Mouse (Mus musculus) adrenal gland, postnatal 14 days (tissue): Measurements from ENCODE around the gene Tshr. TPM values are rescaled to one million over a fixed set of nuclear protein-coding genes. Genes with fewer than 3 reads are reported as not detected.
A peak's percentile ranks its signal among the peaks of the same experiment; 100 is the strongest.
"Not testable (repeated sequence)": the region's sequence is repeated elsewhere in the genome, so short reads cannot be mapped to it uniquely, and the experiment has no call there.

ENCODE experiments used
- DNase-seq: peaks from one replicate; pipeline ENCODE4 v3.0.0; 2021; ENCODE audit warnings: mixed read lengths
- long read RNA-seq, 2 experiments: library from polyadenylated mRNA; stranded (forward); transcript quantifications; one replicate each; pipeline ENCODE4 v2.0.0; 2021
- total RNA-seq: library from RNA; stranded (reverse); gene quantifications from 2 replicates; pipeline ENCODE4 v1.2.3, GENCODE M21; 2021

Gene Tshr
- 1.7 and 2.3 TPM in 2 replicates for total RNA-seq
- long read RNA-seq, experiment 1, partial matches to known transcripts, result 0 of 1 reads
- long read RNA-seq, experiment 1, other reads (novel, unspliced or antisense), result 1 of 1 reads
- long read RNA-seq, experiment 2, partial matches to known transcripts, result 0 of 1 reads
- long read RNA-seq, experiment 2, other reads (novel, unspliced or antisense), result 1 of 1 reads

- peak; percentile 95 for DNase-seq
Observed at GRCm38 (mm10) chr12:91384281-91385017, at the start of gene Tshr, which contains the start of gene Cep128. Tshr (plus strand) TSS chr12:91384563. Cep128 (minus strand) TSS chr12:91384409.

GRCm38 (mm10) chr12:91338656-91339055 is 45.7 kb upstream of the Tshr start:
- not testable (repeated sequence) for DNase-seq

DNA sequence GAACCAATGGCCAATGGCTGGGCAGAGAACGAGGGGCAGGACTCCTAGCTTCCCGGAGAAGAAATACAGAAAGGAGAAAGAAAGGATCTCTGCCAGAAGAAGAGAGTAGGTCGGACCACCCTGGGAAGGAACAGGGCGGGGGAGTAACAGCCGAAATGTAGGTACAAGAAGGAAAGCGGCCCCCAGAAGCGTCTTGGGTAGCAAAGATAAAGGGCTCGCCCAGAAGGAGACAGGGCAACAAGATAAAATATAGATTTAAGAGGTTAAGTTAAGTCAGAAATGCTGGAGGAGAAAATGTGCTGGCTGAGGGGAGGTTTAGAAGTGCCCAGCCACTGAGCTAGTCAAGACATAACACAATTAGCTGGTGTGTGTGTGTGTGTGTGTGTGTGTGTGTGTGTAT is 30.6 kb upstream of the Tshr start:
- no peak for DNase-seq

- DNase-seq, result no peak
Observed at GRCm38 (mm10) chr12:91369173-91369572, 15.2 kb upstream of the Tshr start.

DNA sequence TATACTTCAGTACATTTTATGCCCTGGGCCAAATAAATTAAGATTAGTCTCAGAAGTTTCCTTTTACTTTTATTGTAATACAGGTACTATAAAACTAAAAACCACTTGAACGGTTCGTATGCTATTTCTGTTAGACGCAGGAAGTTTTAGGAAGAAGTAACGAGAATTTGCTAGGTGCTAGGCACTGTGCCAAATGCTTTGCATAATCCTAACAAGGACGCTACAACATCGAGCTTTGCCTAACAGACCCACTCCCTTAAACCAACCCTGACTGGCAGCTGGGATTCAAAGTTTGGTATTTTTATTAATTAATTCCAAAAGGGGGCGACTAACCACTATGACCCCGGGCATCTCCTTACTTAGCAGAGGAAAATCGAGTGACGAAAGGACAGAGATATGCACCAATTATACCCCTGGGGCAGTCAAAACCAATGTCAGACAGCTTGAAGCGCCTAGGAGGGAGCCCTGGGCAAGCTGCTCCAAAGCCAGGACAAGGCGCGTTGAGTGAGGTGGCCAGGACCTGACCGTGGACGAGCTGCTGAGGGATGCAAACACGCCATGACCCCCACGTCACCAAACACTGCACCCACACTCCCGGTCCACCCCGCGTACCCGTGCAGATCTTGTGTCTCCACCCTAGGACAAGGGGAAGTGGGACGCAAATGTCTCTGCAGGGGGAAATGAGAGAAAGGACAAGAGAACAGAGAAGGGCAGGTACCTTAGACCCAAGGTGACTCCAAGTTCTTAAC is 673 bp upstream of the Tshr start:
- peak; percentile 7 for DNase-seq

- peak; percentile 82 for DNase-seq
Observed at GRCm38 (mm10) chr12:91400232-91401048, 16.1 kb downstream of the Tshr start.

DNA sequence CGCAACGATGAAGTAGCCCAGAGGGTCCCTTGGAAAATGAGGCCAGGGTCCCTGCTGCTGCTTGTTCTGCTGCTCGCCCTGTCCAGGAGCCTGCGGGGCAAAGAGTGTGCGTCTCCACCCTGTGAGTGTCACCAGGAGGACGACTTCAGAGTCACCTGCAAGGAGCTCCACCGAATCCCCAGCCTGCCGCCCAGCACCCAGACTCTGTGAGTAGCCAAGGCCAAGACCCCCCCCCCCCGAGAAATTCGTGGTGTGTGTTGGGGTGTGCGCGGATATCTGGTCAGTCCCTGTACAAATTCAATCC is 16.6 kb downstream of the Tshr start:
- no peak for DNase-seq

DNA sequence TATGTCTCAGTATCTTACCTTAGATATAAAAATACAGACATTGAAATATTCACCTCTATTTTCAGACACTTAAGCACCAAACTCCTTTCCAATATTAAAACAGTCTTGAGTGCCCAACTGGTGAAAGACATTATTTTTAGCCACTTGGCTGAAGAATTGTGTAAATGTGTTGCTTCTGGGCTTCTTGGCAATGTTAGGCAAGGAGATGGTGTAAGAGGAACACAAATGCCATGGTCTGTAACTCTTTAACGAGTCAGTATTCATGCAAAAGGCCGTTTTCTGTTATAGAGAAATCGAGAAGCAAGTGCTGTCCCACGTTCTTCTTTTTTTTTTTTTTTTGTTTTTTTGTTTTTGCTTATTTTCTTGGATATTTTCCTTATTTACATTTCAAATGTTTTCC is 25.9 kb downstream of the Tshr start:
- no peak for DNase-seq

DNA sequence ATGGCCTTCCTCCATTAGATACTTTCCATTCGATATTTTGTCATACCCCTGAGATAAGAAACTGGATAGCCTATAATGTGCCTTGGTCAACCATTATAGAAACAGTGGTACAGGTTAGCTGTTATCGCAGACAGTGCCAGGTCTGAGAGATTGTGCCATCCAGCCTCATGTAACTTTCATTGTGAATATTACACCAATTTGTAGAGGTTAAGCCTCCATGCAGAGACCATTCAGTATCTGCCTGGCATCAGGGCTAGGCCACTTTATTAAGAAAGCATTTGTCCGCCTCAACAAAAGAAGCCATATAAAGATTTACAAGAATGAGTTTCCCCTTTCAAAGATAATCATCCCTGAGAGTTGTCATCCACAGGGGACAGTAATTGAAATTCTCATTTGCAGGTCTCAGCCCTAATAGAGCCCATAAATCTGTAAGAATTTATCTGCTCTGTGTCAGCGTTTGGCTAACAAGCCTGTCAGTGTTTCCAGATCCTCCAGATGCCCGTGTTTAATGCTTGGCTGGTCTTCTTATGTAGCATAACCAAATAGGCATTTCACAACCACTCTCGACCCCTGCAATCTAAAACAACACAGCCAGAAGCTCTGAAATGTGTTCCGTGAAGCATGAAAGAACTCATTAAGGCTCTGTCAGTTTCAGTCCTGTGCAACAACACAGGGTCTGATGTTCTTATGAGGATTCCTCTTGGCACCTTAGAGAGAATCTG is 28.3 kb downstream of the Tshr start:
- no peak for DNase-seq

GRCm38 (mm10) chr12:91415112-91415511 is 30.7 kb downstream of the Tshr start:
- DNase-seq, result no peak

DNA sequence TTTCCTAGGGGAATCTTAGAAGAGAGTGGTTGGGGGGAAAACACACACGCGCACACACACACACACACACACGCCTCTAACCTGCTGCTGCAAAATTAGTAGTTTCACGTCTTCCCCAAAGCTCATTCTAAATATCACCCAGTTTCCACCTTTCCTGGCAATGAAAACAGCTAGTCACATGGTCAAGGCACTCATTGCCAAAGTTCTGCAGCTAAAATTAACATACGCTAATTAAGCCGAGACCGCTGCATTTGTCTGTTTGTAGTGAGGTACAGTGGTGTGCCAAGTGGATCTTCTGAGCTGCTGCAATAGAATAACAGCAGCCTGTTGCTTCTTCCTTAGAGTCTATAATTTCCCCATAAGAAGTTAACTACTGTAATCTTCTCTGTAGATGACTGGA is 32.5 kb downstream of the Tshr start:
- no peak for DNase-seq

- DNase-seq, result peak; percentile 81
Observed at GRCm38 (mm10) chr12:91418791-91419190, 34.4 kb downstream of the Tshr start.

- no peak for DNase-seq
Observed at GRCm38 (mm10) chr12:91421272-91421671, 36.9 kb downstream of the Tshr start.

DNA sequence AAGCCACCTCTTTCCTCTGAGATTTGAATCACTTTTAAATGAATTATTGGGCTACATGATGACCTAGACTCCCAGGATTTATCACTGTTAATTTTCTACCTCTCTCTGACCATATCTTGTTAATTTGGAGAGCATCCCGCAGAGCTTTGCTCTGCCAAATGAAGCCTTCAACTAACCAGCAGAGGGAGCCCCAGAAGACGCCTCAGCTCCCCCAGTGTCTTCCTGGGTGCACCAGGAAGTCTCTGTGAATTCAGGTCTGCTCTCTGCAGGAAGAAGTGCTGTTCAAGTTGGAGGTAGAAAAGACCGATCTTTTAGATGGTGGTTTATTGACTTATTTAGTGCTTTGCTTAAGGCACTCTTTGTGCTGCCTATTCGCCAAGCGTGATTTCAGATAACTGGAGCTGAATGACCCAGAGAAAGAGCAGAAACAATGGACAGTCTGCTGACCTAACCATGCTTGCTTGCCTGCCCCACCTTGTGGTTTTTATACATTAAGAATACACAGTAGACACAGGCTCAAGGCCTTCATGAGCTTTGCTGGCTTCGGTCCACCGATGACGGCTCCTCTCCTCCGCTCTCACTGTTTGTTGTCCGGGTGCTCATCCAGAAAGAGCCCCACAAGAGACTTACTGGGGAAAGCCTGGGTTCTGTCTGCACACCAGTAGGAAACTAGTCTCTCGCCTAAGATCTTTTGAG is 38.9 kb downstream of the Tshr start:
- DNase-seq, result peak; percentile 42

- DNase-seq, result no peak
Observed at GRCm38 (mm10) chr12:91426499-91426898, 42.1 kb downstream of the Tshr start.

- no peak for DNase-seq
Observed at GRCm38 (mm10) chr12:91427129-91427528, 42.8 kb downstream of the Tshr start.

GRCm38 (mm10) chr12:91482195-91482733 is 97.9 kb downstream of the Tshr start:
- DNase-seq, result no peak

DNA sequence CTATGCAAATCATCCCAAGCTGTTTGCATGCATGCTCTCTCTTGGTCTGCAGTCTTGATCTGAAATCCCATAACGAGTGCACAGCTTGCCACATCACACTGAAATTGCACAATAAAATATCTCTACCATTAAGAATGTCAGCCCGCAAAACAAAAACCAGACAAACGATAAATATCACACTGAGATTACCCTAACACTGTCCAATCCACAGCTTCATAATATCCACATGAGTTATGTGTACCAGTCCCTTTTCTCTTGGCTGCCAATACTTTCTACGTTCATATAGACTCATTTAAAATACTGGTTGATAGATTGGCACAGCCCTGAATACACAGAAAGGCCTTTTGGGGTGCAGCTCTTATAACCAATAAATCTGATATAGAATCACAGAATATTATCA is 102.0 kb downstream of the Tshr start:
- DNase-seq, result no peak

DNA sequence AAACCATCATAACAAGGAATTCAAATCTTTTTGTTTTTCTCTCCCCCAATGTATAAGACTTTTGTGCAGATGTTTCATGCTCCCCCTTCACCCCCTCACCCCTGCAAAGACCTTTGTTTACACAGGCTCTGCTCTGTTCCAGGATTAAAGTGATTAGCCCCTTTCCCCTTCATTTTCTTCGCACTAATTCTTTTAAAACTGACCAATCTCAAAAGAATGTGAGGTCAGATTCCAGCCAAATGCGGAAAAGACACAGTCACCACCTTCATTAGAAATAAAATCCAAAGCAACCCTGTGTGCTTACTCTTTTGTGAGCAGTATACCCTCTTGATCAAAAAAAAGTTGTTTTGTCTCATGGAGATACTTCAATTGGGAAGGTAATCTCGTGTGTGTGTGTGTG is 104.0 kb downstream of the Tshr start:
- DNase-seq, result no peak

GRCm38 (mm10) chr12:91495497-91496225 is 111.3 kb downstream of the Tshr start:
- no peak for DNase-seq
